Mouse (Mus musculus) heart, postnatal 25 days (tissue): ENCODE results near the gene Slit3. TPM values are rescaled to one million over a fixed set of nuclear protein-coding genes. Genes with fewer than 3 reads are reported as not detected.

Experiments
- DNase-seq: peaks from one replicate; pipeline ENCODE4 v3.0.0; 2022; ENCODE audit warnings: low spot score
- intact Hi-C: fragments of 180-260 bp; cut with DNase I; formaldehyde crosslinking; loops from one replicate; pipeline ENCODE4 v1.15.1; 2025
- total RNA-seq, 2 experiments: library from RNA; stranded (reverse); gene quantifications; 2 replicates each; pipeline ENCODE4 v1.2.3; 2021

Slit3 gene
- total RNA-seq, 2 experiments from 2014 or later, result 12.7 to 15.4 TPM

DNA sequence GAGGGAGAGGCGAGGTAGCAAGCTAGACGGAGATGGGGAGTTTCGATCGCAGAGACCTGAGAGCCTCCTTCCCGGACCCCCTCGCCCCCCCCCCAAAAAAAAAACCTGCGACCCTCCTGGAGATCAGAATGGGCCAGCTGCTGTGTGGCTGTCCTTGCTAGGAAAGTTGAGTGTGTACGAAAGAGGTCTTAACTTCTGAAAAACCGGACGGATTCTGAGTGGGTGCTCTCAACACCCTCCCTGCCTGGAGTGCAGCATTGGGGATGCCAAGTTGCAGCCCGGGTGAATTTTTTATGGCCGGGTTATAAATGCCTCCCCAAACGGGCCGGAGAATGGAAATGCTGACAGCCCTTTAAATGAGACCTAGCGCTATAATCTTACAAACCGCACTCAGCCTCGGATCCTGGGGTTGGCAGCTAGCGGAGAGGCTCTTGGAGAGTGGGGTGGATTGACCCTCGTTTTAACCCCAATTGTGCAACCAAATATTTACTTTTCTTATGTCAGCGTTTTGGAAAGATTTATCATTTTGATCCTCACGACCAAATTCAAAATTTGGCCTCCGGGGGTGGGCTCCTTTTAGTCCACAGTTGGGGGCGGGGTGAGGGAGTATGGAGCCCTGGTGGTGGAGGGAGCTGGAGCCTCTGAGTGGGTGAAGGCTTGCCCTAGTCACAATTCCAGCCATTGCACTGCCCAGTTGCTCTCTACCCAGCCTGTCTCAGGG, 1.2 kb downstream of the Slit3 start:
- intact Hi-C loops, result no loop called here
- DNase-seq, result no peak

DNA sequence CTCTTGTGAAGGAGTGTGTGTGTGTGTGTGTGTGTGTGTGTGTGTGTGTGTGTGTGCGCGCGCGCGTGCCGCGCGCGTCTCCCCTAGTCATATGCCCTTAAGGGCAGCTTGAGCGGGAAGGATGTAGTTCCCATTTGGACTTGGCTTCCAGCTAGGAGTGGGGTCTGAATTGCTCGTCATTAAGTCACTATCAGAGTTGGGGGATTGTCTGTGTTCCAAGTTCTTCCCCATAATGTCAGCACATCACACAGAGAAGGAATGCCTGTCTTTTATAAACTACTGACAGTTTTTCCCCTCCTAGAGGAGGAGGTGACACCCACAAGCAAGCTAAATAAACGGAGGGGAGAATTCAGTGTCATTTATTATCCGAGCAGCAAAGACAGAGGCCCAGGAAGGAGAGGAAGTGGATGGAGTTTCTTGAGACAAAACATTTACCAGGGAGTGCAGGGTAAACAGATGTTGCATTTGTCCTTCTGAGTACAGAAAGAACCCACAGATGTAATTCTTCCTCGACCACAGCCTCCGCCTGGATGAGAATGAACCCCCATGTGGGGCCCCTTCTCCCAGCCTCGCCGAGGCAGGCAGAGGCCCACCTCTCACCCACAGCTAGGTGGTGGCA, 3.6 kb downstream of the Slit3 start:
- intact Hi-C loops, result no loop called here
- DNase-seq, result no peak

DNA sequence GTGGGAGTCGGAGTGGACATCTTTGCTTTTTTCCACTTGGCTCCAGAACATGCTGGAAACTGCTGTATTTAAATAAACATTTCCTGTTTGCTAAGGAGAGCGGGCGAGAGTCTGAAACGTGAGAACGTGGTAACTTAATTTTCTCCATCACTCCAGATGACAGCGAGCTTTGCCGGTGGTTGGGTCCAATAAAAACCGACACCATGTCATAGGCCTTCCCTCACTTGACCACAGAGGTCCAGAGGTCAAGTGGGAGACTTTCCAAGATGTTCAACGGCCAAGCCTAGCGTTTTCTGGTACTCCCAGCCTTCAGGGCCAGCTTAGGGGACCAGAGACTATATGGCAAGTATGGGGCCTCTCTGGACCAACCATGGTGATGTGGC, 4.1 kb downstream of the Slit3 start:
- intact Hi-C loops, result no loop called here
- no peak for DNase-seq

DNA sequence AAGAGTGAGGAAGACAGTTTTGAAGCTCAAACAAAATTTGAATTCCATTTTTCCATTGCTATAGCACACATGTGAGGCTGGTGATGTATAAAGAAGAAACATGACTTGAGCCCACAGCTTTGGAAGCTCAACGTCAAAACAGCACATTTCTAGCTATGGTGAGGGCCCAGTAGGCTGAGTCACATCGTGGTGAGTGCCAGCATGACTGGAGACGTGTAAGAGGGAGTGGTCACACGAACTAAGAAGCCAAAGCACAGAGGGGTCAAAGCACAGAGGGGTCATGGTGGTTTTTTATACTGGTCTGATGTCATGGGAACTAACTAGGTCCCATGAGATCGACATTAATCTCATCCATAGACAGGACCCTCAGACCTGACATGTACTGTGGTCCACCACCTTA, 10.7 kb downstream of the Slit3 start:
- no peak for DNase-seq
- intact Hi-C loops, result no loop called here

DNA sequence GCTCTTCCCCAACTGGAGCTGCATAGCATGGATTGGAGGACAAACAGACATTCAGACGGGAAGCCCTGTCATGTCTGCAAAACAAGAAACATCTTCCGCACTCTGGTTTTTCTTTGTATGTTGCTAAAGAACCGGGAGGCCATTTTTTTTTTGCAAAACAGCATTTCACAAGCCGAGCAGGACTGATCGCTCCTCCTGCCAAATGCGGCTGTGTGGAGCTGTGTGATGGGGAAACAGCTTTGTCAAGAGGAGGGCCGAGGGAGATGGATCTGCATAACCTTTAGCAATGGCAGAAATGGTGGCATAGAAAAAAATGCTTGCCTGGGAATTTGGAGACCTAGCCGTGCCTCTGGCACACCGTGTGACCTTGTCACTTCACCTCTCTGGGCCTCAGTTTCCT, 15.6 kb downstream of the Slit3 start:
- no peak for DNase-seq
- intact Hi-C loops, result no loop called here

DNA sequence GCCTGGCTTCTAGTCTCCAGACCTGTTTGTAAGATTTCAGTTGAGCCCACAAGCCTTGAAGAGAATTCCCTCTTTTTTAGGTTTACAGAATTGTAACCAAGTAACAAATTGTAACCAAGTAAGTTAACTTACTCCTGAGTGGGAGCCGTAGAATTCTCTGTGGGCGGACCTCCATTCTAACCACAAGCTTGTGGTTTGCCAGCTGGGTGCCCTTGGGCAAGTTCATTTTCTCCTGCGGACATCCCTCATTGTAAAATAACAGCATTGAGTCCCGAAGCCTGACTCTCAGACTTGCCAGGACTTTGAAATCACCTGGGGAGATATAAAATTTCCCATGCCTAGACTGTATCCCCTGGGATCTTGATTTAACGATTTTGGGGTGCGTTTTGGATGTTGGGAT, 19.1 kb downstream of the Slit3 start:
- intact Hi-C loops, result no loop called here
- DNase-seq, result no peak

DNA sequence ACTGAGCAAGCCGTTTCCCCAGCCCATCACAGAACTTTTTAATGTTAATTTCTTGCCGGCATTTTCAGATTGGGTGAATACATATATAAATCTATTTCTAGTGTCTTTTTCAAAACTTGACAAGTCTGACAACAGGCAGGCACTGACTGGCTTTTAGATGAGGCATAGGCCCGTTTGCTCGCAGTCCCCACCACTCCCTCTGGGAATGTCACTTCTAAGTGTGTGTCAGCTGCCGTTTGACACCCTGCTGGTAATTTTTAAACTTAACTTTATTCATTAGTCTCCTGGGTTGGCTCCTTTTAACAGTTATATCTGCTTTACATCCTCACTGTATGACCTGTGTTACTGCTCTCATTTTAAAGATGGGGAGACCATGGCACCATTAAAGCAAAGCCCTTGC, 21.2 kb downstream of the Slit3 start:
- intact Hi-C loops, result no loop called here
- DNase-seq, result no peak

DNA sequence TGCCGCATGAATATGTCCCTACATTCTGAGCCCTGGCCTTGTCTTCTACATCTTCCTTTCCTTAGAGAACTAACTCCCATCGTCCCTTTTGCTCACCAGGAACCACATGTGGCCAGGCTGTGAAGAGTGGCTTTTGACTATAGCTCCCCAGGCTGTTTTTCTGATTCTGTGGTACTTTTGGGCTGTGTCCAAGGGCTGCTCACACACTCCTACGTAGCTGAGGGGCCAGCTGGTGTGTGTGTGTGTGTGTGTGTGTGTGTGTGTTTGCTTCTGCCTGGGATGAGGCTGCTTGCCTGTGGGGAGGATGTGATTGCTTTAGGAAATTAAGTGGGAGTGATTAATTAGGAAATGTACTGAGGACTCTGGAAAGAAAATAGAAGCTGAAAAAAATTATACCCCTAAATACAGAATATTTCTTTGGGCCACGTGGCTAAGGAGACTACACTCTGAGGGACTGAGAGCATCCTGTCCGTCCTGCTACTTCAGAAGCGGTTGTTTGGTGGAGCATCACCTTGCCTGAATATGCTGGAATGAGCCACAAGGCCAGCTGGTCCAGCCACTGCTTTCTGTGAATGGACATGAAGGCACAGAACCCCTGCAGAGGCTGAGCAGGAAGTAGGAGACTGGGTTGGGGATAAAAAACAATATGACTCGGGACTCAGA, 21.8 kb downstream of the Slit3 start:
- intact Hi-C loops, result no loop called here
- DNase-seq, result no peak

DNA sequence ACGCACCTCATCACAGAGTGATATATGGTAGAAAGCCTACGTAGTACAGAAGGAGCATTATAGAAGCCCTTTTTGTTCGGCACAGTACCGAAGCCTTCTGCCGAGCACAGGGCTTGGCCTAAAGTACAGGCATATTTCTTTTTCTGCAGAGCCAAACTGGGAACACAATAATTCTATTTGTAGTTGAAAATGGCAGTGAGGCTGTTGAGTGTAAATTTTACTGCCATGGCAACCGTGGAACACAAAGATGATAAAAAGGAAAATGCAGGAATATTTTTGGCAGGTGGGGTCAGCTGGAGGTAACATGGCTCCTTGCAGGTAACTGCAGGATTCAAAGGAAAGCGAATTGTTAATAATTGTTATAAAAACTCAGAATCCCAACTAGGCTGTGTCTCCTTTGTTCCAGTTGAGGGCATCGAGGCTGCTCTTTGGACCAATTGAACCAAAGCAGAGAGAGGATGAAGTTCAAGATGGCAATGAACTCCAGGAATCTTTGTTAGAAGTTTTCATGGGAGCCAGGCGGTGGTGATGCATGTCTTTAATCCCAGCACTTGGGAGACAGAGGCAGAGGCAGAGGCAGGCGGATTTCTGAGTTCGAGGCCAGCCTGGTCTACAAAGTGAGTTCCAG, 26.9 kb downstream of the Slit3 start:
- intact Hi-C loops, result no loop called here
- DNase-seq, result no peak

DNA sequence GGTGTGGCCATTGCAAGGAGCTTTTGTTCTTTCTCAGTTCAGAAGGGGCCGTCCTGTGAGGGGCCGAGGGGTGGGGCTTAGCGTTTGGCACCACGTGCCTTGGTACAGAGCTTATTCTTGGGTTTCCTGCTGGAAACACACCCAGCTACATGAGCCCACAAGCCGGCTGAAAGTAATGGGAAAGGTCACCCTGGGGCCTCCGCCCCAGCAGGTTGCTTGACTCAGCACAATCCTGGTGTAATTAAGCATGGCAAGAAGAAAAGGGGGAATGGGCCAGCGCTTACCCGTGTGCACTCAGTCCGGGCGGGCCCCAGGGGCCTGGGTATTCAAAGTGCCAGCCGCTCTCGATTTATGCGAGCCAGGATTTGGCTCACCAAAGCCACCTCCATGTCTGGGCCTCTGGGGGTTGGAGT, 30.5 kb downstream of the Slit3 start:
- no peak for DNase-seq
- intact Hi-C loops, result no loop called here

DNA sequence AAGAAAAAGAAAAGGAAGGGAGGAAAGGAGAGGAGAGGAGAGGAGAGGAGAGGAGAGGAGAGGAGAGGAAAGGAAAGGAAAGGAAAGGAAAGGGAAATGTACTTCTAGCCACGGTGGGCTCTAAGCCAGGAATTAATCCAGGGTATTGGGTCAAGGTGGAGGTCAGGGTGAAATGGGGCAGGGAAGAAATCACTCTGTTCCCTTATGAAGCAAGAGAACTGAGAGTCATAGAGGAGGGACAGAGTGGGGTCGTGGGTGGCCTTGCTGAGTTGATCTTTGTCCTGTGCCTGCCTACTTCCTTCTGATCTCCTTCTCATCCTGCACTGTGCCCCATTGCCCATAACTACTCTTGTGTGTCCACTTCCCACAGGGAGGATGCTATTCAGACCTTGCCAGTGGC, 31.9 kb downstream of the Slit3 start:
- no peak for DNase-seq
- intact Hi-C loops, result no loop called here

DNA sequence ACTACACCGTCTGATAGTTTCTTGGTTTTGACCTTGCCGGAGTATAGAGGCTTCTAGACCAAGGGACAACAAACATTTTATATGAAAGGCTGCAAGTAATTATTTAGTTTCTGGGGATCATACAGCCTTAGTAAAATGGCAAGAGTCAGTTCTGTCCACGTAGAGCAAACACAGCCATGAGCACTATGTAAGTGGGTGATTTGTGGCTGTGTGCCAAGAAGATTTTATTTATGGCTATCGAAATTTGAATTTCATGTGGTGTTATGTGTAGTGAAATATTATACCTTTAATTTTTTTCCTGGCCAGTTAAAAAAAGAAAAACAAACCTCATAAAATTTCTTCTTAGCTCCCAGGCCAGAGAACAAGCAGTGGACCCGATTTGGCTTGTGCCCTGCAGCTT, 33.4 kb downstream of the Slit3 start:
- intact Hi-C loops, result no loop called here
- no peak for DNase-seq

DNA sequence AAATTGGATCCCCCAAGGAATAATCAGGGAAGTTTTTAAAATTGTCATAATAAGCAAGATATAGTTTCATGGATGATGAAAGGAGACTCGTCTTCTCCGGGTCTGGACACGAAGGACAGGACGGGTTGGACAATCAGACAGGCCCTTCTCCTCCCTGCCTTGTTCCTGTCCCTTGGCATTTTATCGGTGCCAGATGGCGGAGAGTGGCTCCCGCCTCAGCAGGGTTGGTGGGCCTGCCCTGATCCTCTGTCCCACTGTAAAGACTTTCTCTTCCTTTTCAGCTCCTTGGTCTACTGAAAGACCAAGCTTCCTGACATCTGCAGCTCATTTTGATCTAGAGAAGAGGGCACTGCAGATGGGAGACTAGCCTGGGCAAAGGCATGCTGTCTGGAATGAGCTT, 34.3 kb downstream of the Slit3 start:
- DNase-seq, result no peak
- intact Hi-C loops, result no loop called here

DNA sequence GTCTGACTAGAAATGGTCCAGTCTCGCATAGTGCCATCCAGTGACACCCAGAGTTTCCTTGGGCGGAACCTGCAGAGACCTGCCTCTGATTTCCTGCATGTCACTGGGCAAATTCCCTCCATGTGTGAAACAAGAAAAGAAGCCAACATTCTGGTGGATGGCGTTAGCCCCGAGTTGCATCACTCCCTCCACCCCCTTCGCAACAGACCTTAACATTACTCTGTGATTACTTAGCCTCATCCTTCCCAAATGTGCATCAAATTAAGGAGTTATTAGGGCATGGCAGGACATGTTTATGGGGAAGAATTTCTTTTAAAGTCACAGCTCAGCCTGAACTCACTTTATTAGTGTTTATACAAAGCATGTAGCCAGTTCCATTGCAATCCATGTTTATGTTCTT, 35.7 kb downstream of the Slit3 start:
- intact Hi-C loops, result no loop called here
- no peak for DNase-seq

DNA sequence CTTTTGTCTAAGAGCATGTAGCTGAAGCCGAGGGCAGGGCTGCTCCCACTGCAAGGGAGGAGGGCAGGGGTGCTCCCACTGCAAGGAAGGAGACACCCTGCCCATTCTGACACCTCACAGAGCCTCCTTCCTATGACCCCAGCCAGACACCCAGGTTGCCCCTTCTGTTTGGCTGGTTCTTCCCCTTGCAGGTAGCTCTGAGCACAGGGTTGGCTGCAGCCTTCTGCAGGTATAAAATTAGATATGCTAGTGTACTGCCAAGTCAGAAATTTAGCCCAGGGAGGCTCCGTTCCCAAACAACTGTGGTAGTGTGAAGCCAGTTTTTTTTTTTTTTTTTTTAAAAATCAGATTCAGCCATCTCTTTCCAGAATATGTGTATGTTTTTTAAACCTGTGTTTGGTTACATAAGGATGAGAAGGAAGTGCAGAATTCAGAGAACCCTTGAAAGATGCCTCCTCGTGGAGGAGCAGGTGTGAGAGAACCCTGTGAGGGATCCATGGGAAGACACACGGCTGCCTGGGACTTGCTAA, 39.7 kb downstream of the Slit3 start:
- intact Hi-C loops, result no loop called here
- DNase-seq, result no peak

DNA sequence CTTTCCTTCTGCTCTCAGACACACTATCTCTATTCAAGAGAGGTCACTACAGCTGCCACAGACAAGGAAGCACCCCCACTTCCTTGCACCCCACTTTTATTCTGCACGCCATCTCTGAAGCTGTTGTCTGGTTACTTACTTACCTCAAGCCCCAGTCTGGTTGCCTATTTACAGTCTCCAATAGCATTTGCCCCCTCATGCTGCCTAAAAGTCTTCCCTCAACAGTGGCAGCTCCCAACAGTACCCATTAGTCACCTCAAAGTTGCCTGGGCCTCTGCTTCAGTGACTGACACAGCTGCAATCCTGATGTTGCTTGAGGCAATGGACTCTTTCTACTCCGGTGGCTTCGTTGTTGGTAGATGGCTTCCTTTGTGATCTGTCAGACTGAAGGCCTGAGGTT, 42.4 kb downstream of the Slit3 start:
- no peak for DNase-seq
- intact Hi-C loops, result no loop called here

DNA sequence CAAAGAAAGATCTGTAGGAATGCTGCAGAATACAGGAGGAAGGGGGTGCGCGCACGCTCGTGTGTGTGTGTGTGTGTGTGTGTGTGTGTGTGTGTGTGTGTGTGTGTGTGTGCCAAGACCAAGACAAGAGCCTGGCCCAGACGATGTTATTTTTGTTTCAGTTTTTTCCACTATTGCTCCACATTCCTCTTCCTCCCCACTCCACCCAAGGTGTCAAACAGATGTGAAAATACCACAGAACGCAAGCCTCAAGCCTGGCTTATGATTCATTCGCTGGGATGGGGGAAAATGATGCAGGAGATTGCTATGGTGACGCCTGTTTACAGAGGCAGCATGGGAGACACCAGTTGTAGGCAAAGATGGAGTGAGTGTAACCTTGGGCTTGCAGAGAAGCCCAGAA, 46.2 kb downstream of the Slit3 start:
- intact Hi-C loops, result no loop called here
- no peak for DNase-seq

DNA sequence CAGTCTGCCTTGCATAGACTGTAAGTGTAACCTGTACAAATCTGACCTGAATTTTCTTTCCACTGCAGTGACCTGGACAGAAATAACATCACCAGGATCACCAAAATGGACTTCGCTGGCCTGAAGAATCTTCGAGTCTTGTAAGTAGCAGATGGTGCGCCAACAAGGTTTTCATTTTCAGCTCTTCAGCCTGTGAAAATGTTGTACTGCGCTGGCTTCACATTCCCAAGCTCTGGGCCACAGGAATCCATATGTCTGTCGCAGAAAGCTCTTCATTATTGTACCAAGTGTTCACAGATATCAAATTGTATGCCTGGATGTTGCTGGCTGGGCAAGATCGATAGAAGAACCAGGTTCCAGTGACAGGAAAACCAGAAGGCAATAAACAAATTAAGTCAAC, 50.5 kb downstream of the Slit3 start:
- intact Hi-C loops, result no loop called here
- DNase-seq, result no peak

DNA sequence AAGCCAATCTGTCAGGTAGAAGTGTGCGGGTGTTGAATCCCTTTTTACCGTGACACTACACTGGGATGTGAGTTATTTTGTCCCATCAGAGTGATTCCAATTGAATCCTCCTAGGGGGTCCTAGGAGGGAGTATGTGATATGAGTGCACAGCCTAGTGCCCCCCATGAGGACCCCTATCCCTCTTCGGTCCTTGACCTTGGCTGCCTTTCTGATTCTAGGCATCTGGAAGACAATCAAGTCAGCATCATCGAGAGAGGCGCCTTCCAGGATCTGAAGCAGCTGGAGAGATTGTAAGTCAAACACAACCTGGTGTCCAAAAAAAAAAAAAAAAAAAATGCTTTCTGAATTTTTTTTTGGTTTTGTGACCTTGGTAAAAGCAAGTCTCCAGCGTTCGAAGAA, 56.5 kb downstream of the Slit3 start:
- intact Hi-C loops, result no loop called here
- DNase-seq, result no peak

DNA sequence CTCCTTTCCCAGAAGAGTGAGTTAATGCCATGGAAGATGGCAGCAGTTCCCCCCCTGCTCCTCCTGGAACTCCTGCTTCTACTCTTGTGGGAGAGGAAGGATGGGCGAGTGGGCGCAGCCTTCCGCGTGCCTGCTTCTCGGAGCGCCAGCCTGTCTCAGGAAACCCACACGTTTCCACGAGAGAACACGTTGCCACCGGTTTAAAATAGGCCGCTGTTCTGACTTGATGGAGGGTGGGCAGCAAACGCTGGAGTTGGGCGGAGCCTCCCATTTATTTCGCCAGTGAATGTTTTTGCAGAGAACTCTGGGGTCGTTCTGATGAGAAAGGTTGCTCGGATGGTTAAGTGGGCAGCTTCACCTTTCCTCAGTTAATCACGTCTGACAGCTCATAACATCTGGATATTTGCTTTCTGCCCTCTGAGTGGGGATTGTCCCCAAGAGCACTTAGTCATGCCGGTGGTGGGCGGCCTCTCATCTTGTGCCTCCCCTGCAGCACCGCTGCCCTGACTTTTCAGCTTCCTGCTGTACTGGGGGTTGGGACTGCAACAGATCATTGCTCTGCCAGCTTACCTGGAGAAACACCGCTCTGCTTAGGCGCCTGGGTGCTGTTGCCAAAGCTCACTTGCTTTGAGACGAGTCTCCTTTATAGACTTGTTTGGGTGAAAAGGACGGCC, 57.3 kb downstream of the Slit3 start:
- intact Hi-C loops, result no loop called here
- no peak for DNase-seq
